Mouse (Mus musculus): ENCODE data around the gene Tpra1.

The Tpra1 gene

DNA sequence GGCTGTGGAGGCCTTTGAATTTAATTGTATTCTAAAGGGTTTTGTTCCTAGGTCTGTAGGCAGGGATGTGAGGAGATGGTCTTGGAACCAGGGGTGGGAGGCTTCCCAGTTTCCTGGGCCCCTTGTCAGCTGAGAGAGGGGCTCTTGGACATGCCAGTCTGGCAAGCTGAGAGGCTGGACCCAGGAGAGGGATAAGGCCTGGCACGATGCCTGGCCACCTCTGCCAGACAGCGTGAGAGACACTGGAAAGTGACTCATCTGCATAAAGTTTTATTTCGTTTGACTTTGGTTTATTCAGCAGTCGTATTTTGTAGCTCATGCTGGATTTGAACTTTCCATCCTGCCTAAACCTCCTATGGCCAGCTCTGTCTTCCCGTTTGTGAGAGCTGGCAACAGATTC, 26.5 kb downstream of the Tpra1 start:
- no peak for DNase-seq

DNA sequence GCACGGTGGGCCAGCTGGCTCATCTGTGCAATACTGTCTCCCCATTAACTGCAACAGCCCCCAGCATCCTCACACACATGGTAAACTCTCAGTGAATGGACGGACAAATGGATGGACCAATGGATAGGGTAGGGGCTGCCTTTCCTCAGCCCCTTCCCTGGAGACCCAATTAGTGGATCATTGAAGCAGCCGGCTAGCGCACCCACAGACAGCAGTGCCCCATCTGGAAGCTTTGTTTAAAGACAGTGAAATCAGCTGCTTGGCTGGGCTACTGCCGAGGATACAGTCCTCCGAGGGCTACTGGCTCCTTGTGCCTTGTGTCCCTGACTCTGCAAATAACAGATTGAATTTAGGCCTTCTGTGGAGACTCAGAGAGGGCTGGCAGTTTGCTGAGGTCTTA, 27.4 kb downstream of the Tpra1 start:
- DNase-seq: peak; percentile 87

DNA sequence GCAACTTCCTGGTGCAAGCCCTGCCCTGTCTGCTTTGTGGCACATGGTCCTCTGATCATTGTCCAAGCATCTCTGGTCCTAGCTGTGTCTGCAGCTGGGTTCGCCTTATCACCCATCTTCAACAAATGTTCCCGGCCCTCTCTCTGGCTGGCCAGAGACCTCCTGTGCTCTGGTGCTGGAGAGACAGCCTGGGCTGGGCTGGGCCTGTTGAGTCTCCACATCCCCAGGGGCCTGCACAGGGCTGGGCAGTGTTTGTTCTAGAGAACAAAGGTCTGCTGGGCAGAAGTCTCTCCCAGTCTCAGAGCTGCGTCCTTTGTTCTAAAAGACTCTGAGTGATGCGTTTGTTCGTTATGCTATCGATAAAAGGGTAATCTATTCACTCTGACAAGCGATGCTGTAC, 28.0 kb downstream of the Tpra1 start:
- DNase-seq: peak; percentile 83

DNA sequence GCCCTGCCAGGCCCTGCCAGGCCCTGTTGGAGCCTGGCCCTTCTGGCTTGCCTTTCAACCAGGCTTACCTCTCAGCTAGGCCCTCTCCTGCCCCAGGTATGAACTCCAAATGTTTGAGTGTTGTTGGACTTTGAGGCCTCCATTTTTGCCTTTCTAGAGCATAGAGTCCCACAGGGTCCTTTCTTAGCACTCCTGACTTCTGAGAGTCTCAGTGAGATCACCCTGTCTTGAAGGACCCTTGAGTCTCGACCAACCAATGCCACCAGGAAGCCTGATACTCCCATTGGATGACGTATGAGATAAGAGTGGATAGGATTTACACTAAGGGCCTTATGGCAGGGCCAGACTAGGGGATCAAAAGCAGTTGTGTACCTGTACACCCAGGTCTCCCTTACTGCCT, 29.4 kb downstream of the Tpra1 start:
- no peak for DNase-seq

DNA sequence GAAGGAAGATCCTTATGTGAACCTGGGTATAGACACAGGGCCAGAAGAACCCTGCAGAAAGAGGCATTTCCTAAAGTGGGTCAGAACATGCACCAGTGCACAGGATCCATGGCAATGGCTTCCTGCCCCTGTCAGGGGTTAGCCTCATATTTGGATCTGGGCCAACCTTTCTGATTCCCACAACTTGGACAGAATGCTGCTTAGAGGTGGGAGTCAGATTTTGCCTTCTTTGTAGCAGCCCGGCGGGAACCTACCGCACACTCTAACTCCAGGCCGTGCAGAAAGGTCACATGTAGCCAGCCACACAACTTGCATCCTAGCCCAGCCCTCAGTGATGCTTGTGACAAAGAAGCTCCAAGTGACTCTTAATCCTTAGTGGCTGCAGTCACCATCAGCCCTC, 32.1 kb downstream of the Tpra1 start:
- no peak for DNase-seq

DNA sequence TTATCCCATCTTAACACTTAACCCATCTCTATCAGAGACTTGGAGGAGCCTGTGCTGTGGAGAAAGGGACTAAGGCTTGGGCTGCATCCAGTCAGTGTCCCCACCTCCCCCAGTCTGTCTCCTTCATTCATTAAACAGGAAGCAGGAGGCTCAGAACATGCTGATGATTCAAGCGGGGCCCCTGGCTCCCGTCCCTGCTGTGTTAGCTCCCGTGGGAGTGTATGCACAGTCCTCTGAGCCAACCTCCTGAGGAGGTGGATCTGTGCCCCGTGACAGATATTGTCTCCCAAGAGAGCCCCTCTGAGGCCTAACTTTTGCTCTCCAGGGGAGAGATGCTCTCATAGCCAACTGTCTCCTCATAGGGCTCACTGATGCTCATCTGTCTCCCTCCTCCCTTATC, 32.8 kb downstream of the Tpra1 start:
- DNase-seq: peak; percentile 91

DNA sequence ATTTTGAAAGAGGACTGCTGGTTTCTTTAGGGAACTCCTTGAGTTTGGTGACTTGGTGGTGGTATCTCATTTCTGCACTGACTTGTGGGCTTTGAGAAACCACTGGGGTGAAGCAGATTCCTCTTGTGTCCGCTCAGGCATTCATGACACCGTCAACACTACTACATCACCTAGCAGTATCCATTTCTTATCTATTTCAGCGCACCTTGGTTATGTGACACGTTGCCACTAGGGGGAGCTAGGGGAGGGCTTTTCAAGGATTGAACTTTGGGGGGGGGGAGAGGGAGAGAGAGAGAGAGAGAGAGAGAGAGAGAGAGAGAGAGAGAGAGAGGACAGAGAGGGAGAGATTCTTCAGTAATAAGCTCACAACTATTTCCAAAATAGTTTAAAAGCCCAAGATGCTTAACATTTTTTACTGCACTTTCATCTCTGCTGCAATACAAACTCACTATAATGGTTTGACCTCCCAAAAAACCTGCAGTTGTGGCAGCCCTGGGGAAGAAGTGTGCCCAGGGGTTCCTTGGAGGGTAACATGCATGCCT, 33.8 kb downstream of the Tpra1 start:
- DNase-seq: peak; percentile 86

DNA sequence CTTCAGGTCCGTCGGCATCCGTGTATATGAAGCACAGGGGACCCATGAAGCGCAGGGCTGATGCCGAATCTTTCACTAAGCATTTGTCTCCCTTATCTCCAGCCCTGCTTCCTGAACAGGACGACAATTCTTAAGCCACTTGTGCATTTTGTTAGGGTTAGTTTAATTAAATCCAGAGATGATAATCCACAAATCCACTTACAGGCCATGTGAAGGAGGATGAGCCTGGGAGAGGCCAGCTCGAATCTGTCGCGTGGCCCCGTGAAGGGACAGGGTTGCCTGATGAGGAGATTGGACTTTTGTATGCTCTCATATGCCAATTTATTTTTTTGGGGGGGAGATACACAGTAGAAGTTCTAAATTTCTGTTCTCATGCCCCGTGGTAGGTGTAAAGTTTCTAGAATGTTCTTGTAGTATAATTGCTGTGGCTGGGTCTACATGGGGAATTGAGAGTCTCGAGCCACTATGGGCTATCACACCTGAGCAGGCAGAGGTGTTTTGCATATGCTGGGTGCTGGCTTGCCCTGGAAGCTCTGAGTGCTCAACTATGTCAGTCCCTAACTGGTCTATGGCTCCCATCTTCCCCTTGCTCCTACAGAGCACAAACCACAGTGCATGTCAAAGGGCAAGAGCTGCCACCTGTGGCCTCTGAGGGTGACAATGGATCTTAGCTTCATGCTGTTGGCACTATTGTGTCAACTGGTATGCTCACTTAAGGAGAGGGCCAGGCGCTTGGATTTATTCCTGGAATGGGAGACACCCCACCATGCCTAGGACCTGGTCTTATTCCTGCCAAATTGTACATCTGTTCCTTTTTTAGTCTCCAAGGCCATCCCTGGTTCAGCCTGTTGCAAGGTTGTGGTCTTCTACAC, 34.5 kb downstream of the Tpra1 start:
- DNase-seq: peak; percentile 74

DNA sequence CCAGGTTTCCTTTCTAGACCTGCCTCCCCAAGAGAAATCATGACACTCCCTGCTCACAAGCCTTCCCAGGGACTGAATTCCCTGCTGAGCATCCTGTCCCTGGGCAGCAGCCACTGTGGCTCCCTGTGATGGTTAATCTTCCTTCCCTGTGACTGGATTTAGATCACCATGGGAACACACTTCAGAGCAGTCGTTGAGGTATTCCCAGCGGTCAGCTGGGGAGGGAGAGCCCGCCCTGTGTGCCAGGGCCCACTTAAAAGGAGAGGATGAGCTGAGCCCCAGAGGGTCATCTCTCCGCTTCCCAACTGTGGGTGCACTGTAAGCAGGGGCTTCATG, 35.1 kb downstream of the Tpra1 start:
- DNase-seq: peak; percentile 84

DNA sequence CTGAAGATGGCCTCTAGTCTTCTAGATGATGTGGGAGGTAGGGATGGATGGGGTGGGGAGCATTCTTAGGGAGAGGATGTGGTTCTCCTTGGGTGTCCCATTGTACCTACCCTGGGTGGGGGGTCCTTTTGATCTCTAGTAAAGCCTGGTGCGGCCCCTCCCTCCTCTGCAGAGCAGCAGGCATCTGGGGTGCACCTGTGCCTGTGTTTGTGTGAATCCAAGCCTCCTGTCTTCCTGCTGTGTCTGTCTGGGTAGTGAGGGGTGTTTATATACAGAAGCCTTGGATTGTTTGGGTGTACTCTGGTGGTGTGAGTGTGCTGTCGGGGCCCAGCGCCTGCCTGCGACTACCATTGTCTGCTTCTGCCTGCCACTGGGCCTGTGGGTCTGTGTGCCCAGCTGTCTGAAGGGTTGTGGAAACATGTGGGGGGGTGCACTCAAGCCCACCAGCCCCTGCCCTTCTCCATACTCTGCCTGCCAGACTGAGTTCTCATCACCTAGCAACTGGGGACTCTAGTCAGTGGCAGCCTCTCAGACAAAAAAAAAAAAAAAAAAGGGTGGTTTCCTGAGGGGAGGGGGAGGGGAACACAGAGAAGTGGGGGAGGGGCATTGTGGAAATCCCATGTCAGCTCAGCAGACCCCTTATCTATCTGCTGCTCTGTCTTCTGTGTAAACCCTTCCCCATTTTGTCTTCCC, 36.1 kb downstream of the Tpra1 start:
- peak; percentile 82 for DNase-seq

DNA sequence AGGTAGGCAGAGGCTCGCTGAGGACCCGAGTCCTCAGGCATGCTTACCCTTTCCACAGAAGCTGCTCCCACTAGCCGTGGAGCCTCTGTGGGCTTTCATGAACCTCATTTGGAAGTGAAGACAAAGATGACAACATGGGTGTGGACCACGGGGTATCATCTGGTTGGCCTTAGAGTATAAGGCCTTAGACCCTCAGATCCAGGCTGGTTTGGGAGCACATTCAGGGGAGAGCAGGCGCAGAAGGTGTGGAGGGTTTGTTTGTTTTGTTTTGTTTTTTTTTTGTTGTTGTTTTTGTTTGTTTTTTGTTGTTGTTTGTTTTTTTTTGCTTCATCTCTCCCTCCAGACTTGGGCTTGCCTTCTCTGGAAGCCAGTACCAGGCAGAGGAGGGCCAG, 36.6 kb downstream of the Tpra1 start:
- DNase-seq: peak; percentile 78

DNA sequence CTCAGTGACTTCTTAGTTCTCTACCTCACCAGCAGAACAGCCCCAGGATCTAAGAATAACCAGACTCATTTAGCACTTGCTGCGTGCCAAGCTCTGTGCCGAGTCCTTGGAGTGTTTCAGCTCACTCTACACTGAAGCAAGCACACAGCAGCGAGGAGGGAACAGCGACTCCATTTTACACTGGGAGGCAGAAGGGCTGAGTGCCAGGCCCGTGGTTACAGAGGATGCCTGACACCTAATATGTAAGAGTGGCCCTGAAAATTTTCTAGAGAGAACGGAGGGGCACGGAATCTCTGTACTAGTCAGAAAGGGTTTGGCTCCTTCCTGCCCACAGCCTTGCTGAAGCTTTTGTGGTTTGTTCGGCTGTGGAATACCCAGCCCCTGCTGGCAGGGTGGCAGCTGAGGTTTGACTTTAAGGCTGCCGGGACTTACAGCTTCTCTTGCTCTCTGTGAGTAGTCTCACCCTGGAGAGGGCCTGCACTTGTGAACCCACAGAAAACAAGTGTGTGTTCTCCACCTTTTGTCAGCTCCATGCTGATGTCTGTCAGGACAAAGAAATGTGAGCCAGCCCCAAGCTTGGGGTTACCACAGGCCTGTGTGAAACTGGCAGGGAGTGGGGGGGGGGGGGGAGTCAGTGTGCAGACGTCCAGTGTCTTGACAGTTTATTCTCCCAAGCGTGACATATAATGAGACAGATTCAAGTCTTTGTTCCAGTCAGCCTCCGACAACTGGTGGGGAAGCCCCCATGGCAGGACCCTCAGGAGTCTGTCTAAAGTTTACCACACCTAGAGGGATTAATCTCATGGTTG, 37.4 kb downstream of the Tpra1 start:
- DNase-seq: peak; percentile 95

DNA sequence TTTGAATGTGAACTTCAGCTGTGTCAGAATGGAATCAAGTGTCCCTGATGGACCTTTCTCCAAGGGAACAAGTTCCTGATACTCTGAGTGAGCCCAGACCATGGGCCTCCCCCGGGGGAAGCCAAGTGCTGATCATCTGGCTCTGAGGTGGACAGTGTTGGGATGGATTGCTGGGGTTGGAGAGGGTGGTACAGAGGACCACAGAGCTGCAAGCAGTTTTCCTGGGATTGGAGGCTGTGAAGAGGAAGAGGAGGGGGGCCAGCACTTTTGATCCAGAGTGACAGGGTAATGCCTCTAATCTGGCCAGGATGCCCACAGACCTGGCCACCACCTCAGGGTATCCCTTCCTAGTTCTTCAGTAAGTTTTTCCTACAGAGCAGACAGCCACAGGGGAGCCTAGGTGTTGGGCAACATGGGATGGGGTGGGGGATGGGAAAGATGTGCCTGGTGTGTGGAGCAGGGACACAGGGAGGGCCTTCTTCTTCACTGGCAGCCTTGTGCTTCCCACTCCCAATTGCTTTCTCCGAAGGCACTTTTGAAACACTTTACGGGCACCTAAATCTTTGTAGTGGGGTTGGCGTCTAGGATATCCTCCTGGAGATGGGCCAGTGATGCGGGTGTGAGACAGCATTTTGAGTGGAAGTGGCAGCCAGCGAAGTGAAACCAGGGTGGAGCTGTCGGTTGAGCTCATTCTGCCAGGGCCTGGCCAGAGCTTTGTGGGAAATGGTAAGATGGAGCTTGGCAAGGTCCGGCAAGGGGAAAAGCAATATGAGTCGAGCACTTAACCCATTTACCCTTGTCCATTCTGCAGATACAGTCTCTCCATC, 38.3 kb downstream of the Tpra1 start:
- DNase-seq: peak; percentile 95

DNA sequence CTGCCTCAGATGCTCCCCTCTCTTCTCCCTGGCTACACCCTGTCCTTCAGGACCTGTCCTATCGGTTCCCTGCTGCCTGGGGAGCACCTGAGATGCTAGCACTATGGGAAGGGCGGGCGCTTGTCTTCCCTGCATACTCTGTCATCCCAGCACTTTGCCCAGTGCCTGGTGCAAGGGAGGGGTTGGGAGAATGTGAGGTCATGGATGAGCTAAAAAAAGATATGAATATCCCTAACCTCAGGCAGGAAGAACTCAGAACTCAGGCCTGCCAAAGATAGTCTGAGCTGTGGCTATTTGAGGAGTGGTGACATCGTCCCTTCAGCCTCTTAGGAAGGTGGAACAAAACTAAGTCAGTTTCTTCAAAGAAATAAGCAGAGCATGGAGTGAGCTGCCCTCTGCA, 39.6 kb downstream of the Tpra1 start:
- DNase-seq: peak; percentile 96

DNA sequence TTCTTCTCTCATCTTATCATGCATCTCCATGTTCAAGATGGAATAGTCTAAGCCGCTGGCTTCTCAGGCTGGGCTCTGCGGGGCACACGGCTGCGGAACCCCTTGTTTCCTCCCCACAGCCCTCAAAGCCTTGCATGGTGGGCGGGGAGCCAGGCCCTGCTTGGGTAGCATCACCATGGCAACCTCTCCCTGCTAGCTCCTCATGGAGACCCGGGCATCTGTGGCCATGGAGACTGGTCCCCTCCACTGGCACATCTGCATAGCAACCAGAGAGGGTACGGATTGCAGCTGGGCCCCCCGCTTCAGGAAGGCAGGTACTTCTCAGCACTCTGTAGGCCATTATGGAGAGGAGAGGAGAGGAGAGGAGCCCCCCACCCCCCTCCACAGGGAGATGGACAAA, 40.5 kb downstream of the Tpra1 start:
- DNase-seq: peak; percentile 90

DNA sequence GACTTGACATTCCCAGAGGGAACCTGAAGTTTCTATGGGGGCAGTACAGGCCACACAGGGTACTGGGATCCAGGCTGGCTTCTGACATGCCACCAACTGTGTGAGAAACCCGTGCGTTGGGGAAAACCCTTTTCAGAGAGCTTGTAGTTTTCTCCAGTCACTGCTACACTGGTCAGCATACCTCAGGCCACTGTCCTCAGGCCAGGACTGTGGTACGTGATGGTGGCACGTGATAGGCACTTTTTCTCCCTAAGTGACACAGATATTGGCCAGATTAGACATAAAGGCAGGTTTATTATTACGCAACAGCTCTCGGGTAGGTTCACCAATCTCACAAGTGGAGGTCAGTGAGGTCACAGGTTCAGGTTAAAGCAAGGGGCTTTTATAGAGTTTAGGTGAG, 41.6 kb downstream of the Tpra1 start:
- peak; percentile 69 for DNase-seq

DNA sequence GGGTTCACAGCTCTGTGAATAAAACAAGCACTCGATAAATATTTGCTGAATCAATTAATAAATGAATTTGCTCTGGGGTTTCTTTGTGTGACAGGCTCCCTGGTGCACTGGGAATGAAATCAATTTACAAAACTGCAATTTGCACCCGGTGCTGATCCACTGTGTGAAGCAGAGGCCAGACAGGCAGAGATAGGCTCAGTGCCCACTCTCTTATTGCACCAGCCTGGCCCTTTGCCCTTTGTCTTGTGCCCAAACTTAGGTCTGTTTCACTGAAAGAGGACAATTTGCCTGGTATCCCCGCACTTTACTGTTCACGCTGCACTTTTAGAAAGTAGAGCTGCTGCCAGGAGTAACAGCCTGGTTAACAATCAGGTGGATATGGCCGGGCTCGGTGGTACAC, 44.4 kb downstream of the Tpra1 start:
- peak; percentile 90 for DNase-seq

DNA sequence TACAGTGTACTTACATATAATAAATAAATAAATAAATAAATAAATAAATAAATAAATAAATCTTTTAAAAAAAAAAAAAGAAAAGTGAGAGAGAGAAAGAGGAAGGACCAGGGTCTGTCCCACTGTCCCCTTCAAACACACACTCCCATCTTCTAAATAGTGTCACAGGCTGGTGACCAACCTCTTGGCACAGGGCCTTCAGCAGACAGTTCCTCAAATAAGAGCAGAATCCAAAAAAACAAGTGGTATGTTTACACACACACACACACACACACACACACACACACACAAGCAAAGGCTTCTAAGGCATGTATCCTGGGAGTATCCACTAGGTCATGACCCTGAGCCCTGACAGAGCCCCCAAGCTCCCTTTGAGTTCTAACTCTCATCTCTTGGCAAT, 45.7 kb downstream of the Tpra1 start:
- DNase-seq: peak; percentile 88

DNA sequence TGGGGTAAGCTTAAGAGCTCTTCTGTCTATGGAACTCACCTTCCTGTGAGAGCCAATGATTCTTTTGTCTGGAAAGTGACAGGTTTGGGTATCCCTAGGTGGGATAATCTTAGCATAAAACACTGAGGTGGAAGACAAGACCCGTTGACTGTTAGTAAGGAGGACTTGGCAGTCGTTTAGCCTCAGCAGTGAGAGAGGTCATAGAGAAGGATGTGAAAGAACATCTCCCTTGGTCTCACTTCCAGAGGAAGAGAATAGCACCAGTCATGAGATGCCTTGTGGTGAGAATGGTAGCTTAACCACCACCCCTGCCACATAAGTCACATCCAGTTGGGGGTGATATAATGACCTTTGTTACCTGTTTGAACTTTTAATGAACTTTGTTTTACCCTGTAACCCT, 54.7 kb downstream of the Tpra1 start:
- no peak for DNase-seq

DNA sequence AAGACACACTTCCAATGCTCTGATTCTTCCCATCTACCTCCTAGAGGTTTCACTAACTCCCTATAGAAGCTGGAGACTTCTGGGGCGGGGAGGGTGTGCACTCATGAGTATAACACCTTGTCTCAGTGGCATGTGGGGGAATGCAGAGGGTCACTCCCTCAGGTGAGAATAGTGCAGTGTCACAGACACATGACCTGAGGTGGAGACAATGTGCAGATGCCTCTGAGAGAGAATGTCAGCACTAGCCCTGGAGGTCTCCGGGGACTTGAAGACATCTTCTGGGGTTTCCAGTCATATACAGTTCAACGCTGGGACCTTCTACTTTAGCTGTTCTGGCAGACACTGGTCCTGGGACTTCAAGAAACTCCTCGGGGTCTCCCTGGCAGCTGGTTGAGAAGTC, 55.3 kb downstream of the Tpra1 start:
- DNase-seq: peak; percentile 72

DNA sequence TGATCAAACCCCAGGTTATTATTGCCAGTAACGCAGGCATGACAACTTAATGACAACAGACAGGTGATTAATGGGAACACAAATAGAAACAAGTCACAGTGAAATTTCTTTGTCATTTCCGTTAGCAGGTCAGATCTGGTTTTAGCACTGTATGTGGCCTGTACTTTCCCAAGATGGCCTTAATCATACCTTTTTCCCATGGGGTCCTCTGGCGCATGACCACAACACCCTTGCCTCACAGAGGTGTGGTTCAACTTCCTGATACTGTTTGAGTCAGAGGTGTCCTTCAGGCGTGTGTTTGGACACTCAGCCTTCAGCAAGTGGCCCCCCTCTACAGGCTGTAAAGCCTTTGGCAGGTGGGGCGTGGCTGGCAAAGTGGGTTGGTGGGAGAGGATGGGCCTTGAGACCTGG, 55.8 kb downstream of the Tpra1 start:
- DNase-seq: peak; percentile 66

DNA sequence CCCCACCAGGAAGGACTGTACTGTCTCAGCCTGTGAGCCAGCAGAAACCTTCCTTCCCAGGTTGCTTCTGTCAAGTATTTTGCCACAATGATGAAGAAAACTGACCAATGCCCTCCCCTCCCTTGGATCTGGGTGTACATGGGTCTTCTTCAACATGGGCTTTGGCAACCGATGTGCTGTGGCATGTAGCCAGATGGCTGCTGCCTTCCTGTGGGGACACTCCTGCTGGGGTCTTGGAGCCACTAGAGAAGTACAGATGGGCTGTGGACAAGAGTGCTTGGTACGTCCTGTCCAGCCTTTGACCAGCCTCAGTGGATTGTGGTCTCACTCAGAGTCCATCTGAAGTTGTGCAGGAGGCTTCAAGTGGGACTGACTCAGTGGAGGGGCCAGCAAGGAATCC, 56.3 kb downstream of the Tpra1 start:
- peak; percentile 71 for DNase-seq

DNA sequence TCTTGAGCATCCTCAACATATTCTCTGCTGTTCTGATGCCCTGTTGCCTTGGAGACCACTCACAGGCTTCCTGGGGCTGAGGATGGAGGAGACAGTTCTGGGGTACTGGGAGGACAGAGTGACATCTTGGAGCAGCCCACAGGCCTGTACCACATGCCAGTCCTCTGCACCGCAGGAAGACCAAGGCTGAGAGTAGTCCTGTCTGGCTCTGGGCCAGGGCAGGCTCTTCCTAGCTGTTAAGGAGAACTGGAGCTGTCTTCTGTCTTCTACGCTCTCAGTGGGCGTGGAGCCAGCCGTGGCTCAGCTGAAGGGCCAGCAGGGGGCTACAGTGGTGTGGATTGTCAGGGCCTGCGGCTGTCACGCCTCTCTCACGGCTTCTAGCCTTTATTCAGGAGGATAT, 57.8 kb downstream of the Tpra1 start:
- DNase-seq: no peak
